Mouse (Mus musculus) cortical plate, adult 2 months (tissue): ENCODE results near the gene Mocs2. TPM values are rescaled to one million over a fixed set of nuclear protein-coding genes. Genes with fewer than 3 reads are reported as not detected.

Source experiments
- H3K27ac ChIP-seq: fragments of 200-500 bp; 2 replicates; pipeline ENCODE4 v1.5.1; 2012; ENCODE audit warnings: low read length, control low read depth, inconsistent platforms; ENCODE audit not compliant: insufficient read depth
- H3K4me1 ChIP-seq: fragments of 200-500 bp; 2 replicates; pipeline ENCODE4 v1.6.1; 2011; ENCODE audit warnings: low read length; ENCODE audit not compliant: control insufficient read depth, insufficient read depth
- H3K4me3 ChIP-seq: fragments of 200-500 bp; 2 replicates; pipeline ENCODE4 v1.5.1; 2011; ENCODE audit warnings: mild to moderate bottlenecking, low read length, control low read depth; ENCODE audit not compliant: insufficient read depth
- CTCF ChIP-seq: fragments of 200-500 bp; IDR thresholded peaks from 2 replicates; pipeline ENCODE4 v1.5.1; 2011; ENCODE audit warnings: mild to moderate bottlenecking, control low read depth, low read length; ENCODE audit not compliant: insufficient read depth; ENCODE audit errors: extremely low read depth
- POLR2A ChIP-seq: fragments of 200-500 bp; IDR thresholded peaks from 2 replicates; pipeline ENCODE4 v1.6.1; 2011; ENCODE audit warnings: mild to moderate bottlenecking, low read length, control low read depth; ENCODE audit not compliant: insufficient read depth; ENCODE audit errors: extremely low read depth
- polyA plus RNA-seq: library from polyadenylated mRNA; depleted of rRNA; stranded (reverse); fragments of >200 nt; gene quantifications from 2 replicates; pipeline ENCODE4 v1.2.3, GENCODE M21; 2012

The Mocs2 gene
- polyA plus RNA-seq, 1 experiment, result 79.1 TPM

- H3K4me1 ChIP-seq, result no peaks in the 10 kb centered on the region
- no peak overlapping the region for H3K4me3 ChIP-seq
Measured at GRCm38 (mm10) chr13:114831367-114831833, 13.4 kb downstream of the Mocs2 start.

GRCm38 (mm10) chr13:114832761-114833160 is 14.7 kb downstream of the Mocs2 start:
- Histone ChIP-seq H3K27ac (no peak overlapping the region), H3K4me3 (no peak overlapping the region), H3K4me1 (no peaks in the 10 kb centered on the region)
- TF ChIP-seq CTCF (no peak), POLR2A (no peak)

More at GRCm38 (mm10) chr13:114831367-114831833, 13.4 kb downstream of the Mocs2 start:
- H3K27ac ChIP-seq, result no peak overlapping the region
- TF ChIP-seq POLR2A, result no peak
- TF ChIP-seq CTCF, result 0 out of 2 replicates have a peak, but pooled peaks have one; percentile 3

- Histone ChIP-seq H3K27ac (no peak overlapping the region), H3K4me3 (no peak overlapping the region), H3K4me1 (no peaks in the 10 kb centered on the region)
- TF ChIP-seq CTCF (no peak), POLR2A (no peak)
Measured at GRCm38 (mm10) chr13:114833351-114833750, 15.3 kb downstream of the Mocs2 start.

GRCm38 (mm10) chr13:114834580-114834979 is 16.5 kb downstream of the Mocs2 start:
- Histone ChIP-seq H3K27ac (no peak overlapping the region), H3K4me3 (no peak overlapping the region), H3K4me1 (no peaks in the 10 kb centered on the region)
- no peak for TF ChIP-seq CTCF
- TF ChIP-seq POLR2A, result no peak

- TF ChIP-seq CTCF (no peak), POLR2A (no peak)
- Histone ChIP-seq H3K27ac (no peak overlapping the region), H3K4me1 (no peaks in the 10 kb centered on the region)
Measured at GRCm38 (mm10) chr13:114837061-114837460, 19.0 kb downstream of the Mocs2 start.

GRCm38 (mm10) chr13:114838535-114838990 is 20.5 kb downstream of the Mocs2 start:
- H3K4me1 ChIP-seq, result no peaks in the 10 kb centered on the region
- no peak overlapping the region for H3K4me3 ChIP-seq
- H3K27ac ChIP-seq, result no peak overlapping the region
- TF ChIP-seq CTCF, result no peak
- no peak for TF ChIP-seq POLR2A

More at GRCm38 (mm10) chr13:114837061-114837460, 19.0 kb downstream of the Mocs2 start:
- H3K4me3 ChIP-seq, result no peak overlapping the region

- TF ChIP-seq POLR2A (no peak), CTCF (no peak)
- H3K4me1 ChIP-seq, result no peaks in the 10 kb centered on the region
- H3K27ac ChIP-seq, result no peak overlapping the region
- H3K4me3 ChIP-seq, result no peak overlapping the region
Measured at GRCm38 (mm10) chr13:114839098-114839497, 21.1 kb downstream of the Mocs2 start.

GRCm38 (mm10) chr13:114840545-114840944 is 22.5 kb downstream of the Mocs2 start:
- H3K27ac ChIP-seq, result no peak overlapping the region
- no peak for TF ChIP-seq POLR2A
- no peak for TF ChIP-seq CTCF
- H3K4me1 ChIP-seq, result no peaks in the 10 kb centered on the region
- H3K4me3 ChIP-seq, result no peak overlapping the region

GRCm38 (mm10) chr13:114843318-114843717 is 25.3 kb downstream of the Mocs2 start:
- H3K27ac ChIP-seq, result no peak overlapping the region
- no peak overlapping the region for H3K4me3 ChIP-seq
- no peak for TF ChIP-seq CTCF
- TF ChIP-seq POLR2A, result no peak
- H3K4me1 ChIP-seq, result no peaks in the 10 kb centered on the region

- no peak for TF ChIP-seq POLR2A
- no peak for TF ChIP-seq CTCF
- H3K4me1 ChIP-seq, result no peaks in the 10 kb centered on the region
- no peak overlapping the region for H3K27ac ChIP-seq
- no peak overlapping the region for H3K4me3 ChIP-seq
Measured at GRCm38 (mm10) chr13:114845804-114846203, 27.8 kb downstream of the Mocs2 start.

- H3K27ac ChIP-seq, result no peak overlapping the region
- TF ChIP-seq CTCF, result no peak
- TF ChIP-seq POLR2A, result no peak
- H3K4me1 ChIP-seq, result no peaks in the 10 kb centered on the region
- H3K4me3 ChIP-seq, result no peak overlapping the region
Measured at GRCm38 (mm10) chr13:114848945-114849344, 30.9 kb downstream of the Mocs2 start.
